Mouse (Mus musculus) megakaryocyte, embryonic 14.5 days (primary cell): ENCODE measurements at regions not wholly inside any gene's neighbourhood (a gene's known extent, or its start where the extent isn't known, plus 50 kb on each side); places are given as distances from the start of the nearest gene placed in this dataset.

Source experiments
- FLI1 ChIP-seq: IDR thresholded peaks from 2 replicates; pipeline ENCODE4 v1.6.1; 2012; ENCODE audit warnings: low read length, inconsistent platforms, mixed read lengths
- GATA1 ChIP-seq: IDR thresholded peaks from 3 replicates; pipeline ENCODE4 v1.6.1; 2012; ENCODE audit warnings: mixed read lengths, low read length, inconsistent platforms, borderline replicate concordance

DNA sequence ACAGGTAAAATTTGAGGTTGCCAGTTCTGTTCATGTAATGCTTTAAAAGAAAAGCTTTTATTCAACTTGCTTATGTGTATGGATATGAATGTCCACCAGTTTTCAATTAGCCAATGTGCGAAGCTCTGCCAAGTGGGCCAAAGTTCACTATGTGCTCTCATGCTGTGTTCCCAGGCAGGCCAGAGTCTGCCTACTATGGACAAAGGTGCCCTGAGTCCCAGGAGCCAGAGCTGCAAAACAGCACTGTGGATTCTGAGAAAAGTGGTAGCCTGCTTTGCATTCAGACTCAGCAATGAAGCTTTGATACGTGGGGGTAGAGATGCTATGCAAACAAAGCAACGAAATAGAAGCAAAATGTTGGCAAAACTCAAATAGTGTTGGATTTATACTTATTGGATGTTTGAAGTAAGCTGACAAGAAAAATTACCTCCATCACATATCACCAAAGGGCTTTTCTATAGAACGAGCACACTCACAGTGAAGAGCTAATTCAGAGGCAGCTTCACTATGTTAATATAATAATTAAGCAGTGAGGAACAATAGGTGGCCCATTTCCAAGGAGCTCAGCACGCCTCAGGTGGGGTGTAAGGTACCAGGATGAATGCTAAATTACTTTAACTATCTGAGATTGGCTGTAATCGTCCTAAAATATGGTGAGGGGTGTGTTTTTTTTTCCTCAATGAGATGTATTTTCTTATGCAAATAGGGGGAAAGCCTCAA, 318.2 kb upstream of the Zeb2 start:
- TF ChIP-seq GATA1 (no peak), FLI1 (no peak)
